Mouse (Mus musculus): ENCODE measurements around the gene Gm20855. TPM values are rescaled to one million over a fixed set of nuclear protein-coding genes. Genes with fewer than 3 reads are reported as not detected.
"Not testable (repeated sequence)": the region's sequence is repeated elsewhere in the genome, so short reads cannot be mapped to it uniquely, and the experiment has no call there.

Gm20855 gene
- not detected in 2 replicates for polyA plus RNA-seq (2014; fragmentation: Nextera tagmentation; extraction: Ambion mirVana)

- DNase-seq (ENCODE audit: low spot score); H3K9ac ChIP-seq (replicated peaks; ENCODE audit: low read length); H3K27ac ChIP-seq (replicated peaks; ENCODE audit: low read depth, low read length); H3K4me3 ChIP-seq (ENCODE audit: low read depth, low read length); H3K27me3 ChIP-seq (ENCODE audit: control insufficient read depth, insufficient read depth, low read length); H3K4me2 ChIP-seq (ENCODE audit: low read depth, low read length); H3K36me3 ChIP-seq (replicated peaks; ENCODE audit: control insufficient read depth, insufficient read depth, low read depth, low read length); H3K4me1 ChIP-seq (ENCODE audit: control insufficient read depth, insufficient read depth, low read length); ATAC-seq (replicated peaks; ENCODE audit: insufficient number of reproducible peaks, low FRiP score, low TSS enrichment, low read depth); H3K9me3 ChIP-seq (replicated peaks; ENCODE audit: control insufficient read depth, low read length): not testable (repeated sequence)
- WGBS: no CpG with 5 or more reads among the region's 6 CpGs
Observed at GRCm38 (mm10) chrY:35131733-35132132, at the start of gene Gm20855. Gene Gm20855, minus strand, starts transcription at chrY:35131833.
